Mouse (Mus musculus) heart, embryonic 10.5 days (tissue): ENCODE data around the gene Insl5. TPM values are rescaled to one million over a fixed set of nuclear protein-coding genes. Genes with fewer than 3 reads are reported as not detected.

Experiments used
- polyA plus RNA-seq: library from polyadenylated mRNA; unstranded; fragments of >200 nt; fragmentation: Nextera tagmentation; extraction: Ambion mirVana; gene quantifications from 2 replicates; pipeline ENCODE4 v1.2.1, GENCODE M21; 2016

Gene Insl5
- polyA plus RNA-seq, 1 experiment from 2014 or later: not detected

Other genes starting within 250 kb of the Insl5 start
- gene Tctex1d1, start 48.2 kb downstream of the Insl5 start, polyA plus RNA-seq: 0.38 TPM in 1 of 2 replicates, not detected in the other
- gene Mier1, start 87.5 kb upstream of the Insl5 start, polyA plus RNA-seq: 26.6 and 31.6 TPM in 2 replicates
- 1.8 and 2.5 TPM in 2 replicates for gene Wdr78, start 87.7 kb upstream of the Insl5 start, polyA plus RNA-seq
- gene Slc35d1, start 188.3 kb upstream of the Insl5 start, polyA plus RNA-seq: 7.5 and 9.3 TPM in 2 replicates